Mouse (Mus musculus) liver, adult 2 months (tissue): Measurements from ENCODE around the gene Tyms. TPM values are rescaled to one million over a fixed set of nuclear protein-coding genes. Genes with fewer than 3 reads are reported as not detected.

Source experiments
- DNase-seq: peaks from one replicate; pipeline ENCODE4 v3.0.0-alpha.2; 2011; ENCODE audit warnings: low read depth, low spot score; ENCODE audit errors: extremely low read depth
- H3K27ac ChIP-seq: fragments of 200-500 bp; replicated peaks from 2 replicates; pipeline ENCODE4 v1.5.1; 2012; ENCODE audit warnings: low read depth, mild to moderate bottlenecking, control low read depth, inconsistent platforms, low read length; ENCODE audit not compliant: insufficient read depth
- H3K27me3 ChIP-seq: fragments of 200-500 bp; 2 replicates; pipeline ENCODE4 v1.6.1; 2012; ENCODE audit warnings: mild to moderate bottlenecking, moderate library complexity, low read length, inconsistent platforms; ENCODE audit not compliant: control insufficient read depth, insufficient read depth
- H3K36me3 ChIP-seq: fragments of 200-500 bp; 2 replicates; pipeline ENCODE4 v1.6.1; 2012; ENCODE audit warnings: low read length, inconsistent platforms; ENCODE audit not compliant: control insufficient read depth, insufficient read depth
- H3K4me1 ChIP-seq: fragments of 200-500 bp; 2 replicates; pipeline ENCODE4 v1.6.1; 2011; ENCODE audit warnings: low read length; ENCODE audit not compliant: control insufficient read depth, insufficient read depth
- H3K4me3 ChIP-seq: fragments of 200-500 bp; 2 replicates; pipeline ENCODE4 v1.5.1; 2011; ENCODE audit warnings: low read depth, mild to moderate bottlenecking, control low read depth, low read length, moderate library complexity; ENCODE audit not compliant: insufficient read depth
- H3K79me2 ChIP-seq: fragments of 200-500 bp; 2 replicates; pipeline ENCODE4 v1.6.1; 2012; ENCODE audit warnings: inconsistent platforms, mild to moderate bottlenecking, low read length, moderate library complexity; ENCODE audit not compliant: control insufficient read depth, insufficient read depth
- H3K9ac ChIP-seq: fragments of 200-500 bp; 2 replicates; pipeline ENCODE4 v1.6.1; 2012; ENCODE audit warnings: low read depth, mild to moderate bottlenecking, control low read depth, inconsistent platforms, low read length
- CTCF ChIP-seq: fragments of 200-500 bp; IDR thresholded peaks from 2 replicates; pipeline ENCODE4 v1.5.1; 2011; ENCODE audit warnings: low read depth, low read length, control low read depth
- POLR2A ChIP-seq: fragments of 200-500 bp; IDR thresholded peaks from 2 replicates; pipeline ENCODE4 v1.6.1; 2011; ENCODE audit warnings: low read length, control low read depth; ENCODE audit not compliant: insufficient read depth; ENCODE audit errors: extremely low read depth
- WGBS: fragments of 180-500 bp; shearing (Covaris S2); methylation state at CpG from one replicate; pipeline ENCODE4 v1.1.7; 2018; 5-methylcytosine and 5-hydroxymethylcytosine counted together
- polyA plus RNA-seq: library from polyadenylated mRNA; depleted of rRNA; stranded (reverse); fragments of >200 nt; gene quantifications from 2 replicates; pipeline ENCODE4 v1.2.3, GENCODE M21; 2012
- total RNA-seq: library from RNA; depleted of rRNA; stranded (reverse); fragments of >200 nt; gene quantifications from 2 replicates; pipeline ENCODE4 v1.2.3, GENCODE M21; 2014

The Tyms gene
- total and polyA plus RNA-seq, 2 experiments, result 8.9 to 14.1 TPM

DNA sequence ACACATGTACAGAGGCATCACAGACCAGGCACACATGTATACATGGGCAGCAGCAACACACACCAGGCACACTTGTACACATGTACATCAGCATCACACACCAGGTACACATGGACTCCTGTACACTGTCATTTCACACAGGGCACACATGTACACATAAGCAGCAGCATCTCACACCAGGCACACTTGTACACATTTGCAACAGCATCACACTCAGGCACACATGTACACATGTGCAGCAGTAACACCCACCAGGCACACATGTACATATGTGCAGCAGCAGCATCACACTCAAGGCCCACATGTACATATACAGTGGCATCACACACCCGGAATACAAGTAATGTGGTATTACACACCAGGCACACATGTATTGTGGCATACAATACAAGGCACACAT lies 24.8 kb upstream of the Tyms start:
- H3K27ac ChIP-seq, result no peak overlapping the region
- no peaks in the 10 kb centered on the region for H3K36me3 ChIP-seq
- WGBS, result 85% methylated on average over 1 of the region's 1 CpGs
- H3K79me2 ChIP-seq, result no peaks in the 10 kb centered on the region
- no peaks in the 10 kb centered on the region for H3K27me3 ChIP-seq
- DNase-seq, result no peak
- H3K4me3 ChIP-seq, result no peak overlapping the region
- H3K9ac ChIP-seq, result no peak overlapping the region
- H3K4me1 ChIP-seq, result no peaks in the 10 kb centered on the region
- TF ChIP-seq CTCF, result no peak
- no peak for TF ChIP-seq POLR2A

DNA sequence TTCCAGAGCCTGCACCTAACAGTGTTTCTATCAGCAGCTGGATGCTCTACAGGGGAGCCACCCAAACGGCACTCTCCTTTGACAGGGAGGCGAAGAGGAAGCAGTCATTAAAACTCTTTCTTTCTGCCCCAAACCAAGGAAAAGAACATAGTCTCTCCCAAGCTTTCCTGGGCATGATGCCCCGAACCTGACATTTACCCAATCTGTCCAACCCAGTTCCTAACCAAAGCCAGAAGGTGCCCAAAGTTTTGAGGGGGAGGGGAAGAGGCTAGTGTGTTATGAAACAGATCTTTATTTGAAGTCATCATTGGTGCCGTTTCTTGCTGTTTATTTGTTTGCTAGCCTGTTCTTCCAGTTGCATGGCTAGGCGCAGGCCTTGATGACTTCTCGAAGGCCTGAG lies 22.3 kb upstream of the Tyms start:
- Histone ChIP-seq H3K27ac (no peak overlapping the region), H3K36me3 (no peaks in the 10 kb centered on the region), H3K9ac (no peak overlapping the region), H3K27me3 (no peaks in the 10 kb centered on the region), H3K4me1 (no peaks in the 10 kb centered on the region), H3K79me2 (no peaks in the 10 kb centered on the region), H3K4me3 (no peak overlapping the region)
- 72% methylated on average over 6 of the region's 6 CpGs for WGBS
- TF ChIP-seq CTCF, result no peak
- no peak for TF ChIP-seq POLR2A
- no peak for DNase-seq

DNA sequence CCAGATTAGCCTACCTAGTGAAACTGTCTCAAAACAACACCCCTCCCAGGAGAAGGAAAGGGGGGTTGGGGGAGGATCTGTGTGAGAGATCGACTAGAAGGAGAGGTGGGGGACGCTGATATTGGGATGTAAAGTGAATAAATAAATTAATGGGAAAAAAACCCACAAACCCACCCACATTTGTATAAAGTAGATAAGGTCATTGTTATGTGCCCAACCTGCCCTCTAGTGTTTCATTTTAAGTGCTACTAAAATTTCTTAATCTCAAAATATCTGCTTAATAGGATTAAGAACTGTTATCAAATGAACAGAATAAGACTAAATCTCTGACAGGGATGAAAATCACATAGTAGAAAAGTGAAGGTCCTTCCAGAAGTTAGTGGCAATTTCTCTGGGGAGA lies 21.0 kb upstream of the Tyms start:
- H3K27me3 ChIP-seq, result no peaks in the 10 kb centered on the region
- DNase-seq, result no peak
- H3K4me3 ChIP-seq, result no peak overlapping the region
- 63% methylated on average over 2 of the region's 2 CpGs for WGBS
- H3K4me1 ChIP-seq, result no peaks in the 10 kb centered on the region
- no peak overlapping the region for H3K9ac ChIP-seq
- H3K36me3 ChIP-seq, result no peaks in the 10 kb centered on the region
- no peak for TF ChIP-seq CTCF
- no peak for TF ChIP-seq POLR2A
- H3K79me2 ChIP-seq, result no peaks in the 10 kb centered on the region
- no peak overlapping the region for H3K27ac ChIP-seq

DNA sequence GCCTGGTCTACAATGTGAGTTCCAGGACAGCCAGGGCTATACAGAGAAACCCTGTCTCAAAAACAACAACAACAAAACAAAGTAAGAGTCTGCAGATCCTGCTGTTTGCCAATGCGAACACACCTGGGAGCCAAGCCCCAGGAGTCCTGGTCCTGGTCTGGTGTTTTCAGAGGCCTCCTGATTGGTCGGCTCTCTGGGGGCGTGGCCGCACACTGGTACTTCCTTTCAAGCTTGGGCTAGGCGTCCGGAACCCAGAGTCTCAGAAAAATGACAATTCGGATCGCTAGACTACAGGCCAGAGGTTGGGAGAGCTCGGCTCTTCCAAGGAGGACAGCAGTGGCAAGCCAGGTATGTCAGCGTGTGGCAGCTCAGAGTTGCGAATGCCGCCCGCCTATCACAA lies 19.3 kb upstream of the Tyms start:
- Histone ChIP-seq H3K4me3 (no peak overlapping the region), H3K27ac (no peak overlapping the region), H3K27me3 (no peaks in the 10 kb centered on the region), H3K79me2 (no peaks in the 10 kb centered on the region), H3K36me3 (no peaks in the 10 kb centered on the region), H3K4me1 (no peaks in the 10 kb centered on the region), H3K9ac (no peak overlapping the region)
- WGBS, result 68% methylated on average over 13 of the region's 13 CpGs
- DNase-seq, result no peak
- no peak for TF ChIP-seq CTCF
- no peak for TF ChIP-seq POLR2A

DNA sequence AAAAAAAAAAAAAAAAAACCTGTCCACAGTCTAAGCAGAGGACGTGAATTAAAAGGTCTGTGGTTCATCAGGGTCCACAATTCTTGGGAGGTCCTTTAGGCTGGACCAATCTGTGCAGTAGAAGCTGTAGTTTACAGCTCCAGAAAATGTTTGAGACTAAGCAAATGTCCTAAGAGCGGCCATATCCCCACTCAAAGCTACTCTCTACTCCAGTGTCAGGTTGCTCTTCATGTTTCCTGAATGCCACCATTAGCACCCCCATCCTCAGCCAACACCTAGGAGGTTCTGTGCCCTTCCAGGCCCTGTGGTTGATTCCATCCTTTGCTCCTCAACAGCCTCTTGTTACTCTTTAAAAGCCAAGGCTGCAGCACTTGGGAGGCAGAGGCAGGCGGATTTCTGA lies 1.0 kb downstream of the Tyms start:
- WGBS, result 60% methylated on average over 3 of the region's 3 CpGs
- Histone ChIP-seq H3K27me3 (no peaks in the 10 kb centered on the region), H3K27ac (no peak overlapping the region), H3K4me1 (peaks cover 3% of the 10 kb centered on the region; the same call in 1 of the 2 replicates), H3K79me2 (no peaks in the 10 kb centered on the region), H3K36me3 (peaks cover 8% of the 10 kb centered on the region), H3K4me3 (no peak overlapping the region; the same call in 1 of the 2 replicates), H3K9ac (no peak overlapping the region)
- DNase-seq, result no peak
- TF ChIP-seq POLR2A, result no peak
- TF ChIP-seq CTCF, result no peak

DNA sequence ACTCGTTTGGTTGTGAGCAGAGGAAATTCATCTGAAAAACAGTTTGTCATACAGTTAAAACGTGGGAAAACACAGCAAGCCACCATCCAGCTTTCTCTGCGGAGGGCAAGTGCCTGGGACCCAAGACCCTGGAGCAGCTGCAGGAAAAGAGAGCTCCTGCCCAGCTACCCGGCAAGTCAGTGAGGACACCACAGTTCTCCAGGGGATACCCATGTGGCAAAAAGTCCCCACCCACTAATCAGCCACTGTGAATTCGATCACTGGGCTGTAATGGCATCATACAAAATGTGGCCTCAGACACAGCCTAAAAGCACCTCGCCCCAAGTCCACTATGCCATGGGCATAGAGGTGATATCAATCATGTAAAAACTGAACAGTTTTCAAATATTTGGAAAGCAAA lies 1.7 kb downstream of the Tyms start:
- Histone ChIP-seq H3K36me3 (peaks cover 8% of the 10 kb centered on the region), H3K27me3 (no peaks in the 10 kb centered on the region), H3K4me3 (no peak overlapping the region), H3K27ac (no peak overlapping the region), H3K9ac (no peak overlapping the region), H3K79me2 (no peaks in the 10 kb centered on the region), H3K4me1 (peaks cover 3% of the 10 kb centered on the region; the same call in 1 of the 2 replicates)
- 79% methylated on average over 6 of the region's 6 CpGs for WGBS
- no peak for DNase-seq
- no peak for TF ChIP-seq POLR2A
- no peak for TF ChIP-seq CTCF
